Mouse (Mus musculus) mesoderm, embryonic 11.5 days (tissue): ENCODE measurements at regions not wholly inside any gene's neighbourhood (a gene's known extent, or its start where the extent isn't known, plus 50 kb on each side); places are given as distances from the start of the nearest gene placed in this dataset.

Experiments
- DNase-seq: peaks from one replicate; pipeline ENCODE4 v3.0.0-alpha.2; 2012; ENCODE audit warnings: low read depth, low spot score

DNA sequence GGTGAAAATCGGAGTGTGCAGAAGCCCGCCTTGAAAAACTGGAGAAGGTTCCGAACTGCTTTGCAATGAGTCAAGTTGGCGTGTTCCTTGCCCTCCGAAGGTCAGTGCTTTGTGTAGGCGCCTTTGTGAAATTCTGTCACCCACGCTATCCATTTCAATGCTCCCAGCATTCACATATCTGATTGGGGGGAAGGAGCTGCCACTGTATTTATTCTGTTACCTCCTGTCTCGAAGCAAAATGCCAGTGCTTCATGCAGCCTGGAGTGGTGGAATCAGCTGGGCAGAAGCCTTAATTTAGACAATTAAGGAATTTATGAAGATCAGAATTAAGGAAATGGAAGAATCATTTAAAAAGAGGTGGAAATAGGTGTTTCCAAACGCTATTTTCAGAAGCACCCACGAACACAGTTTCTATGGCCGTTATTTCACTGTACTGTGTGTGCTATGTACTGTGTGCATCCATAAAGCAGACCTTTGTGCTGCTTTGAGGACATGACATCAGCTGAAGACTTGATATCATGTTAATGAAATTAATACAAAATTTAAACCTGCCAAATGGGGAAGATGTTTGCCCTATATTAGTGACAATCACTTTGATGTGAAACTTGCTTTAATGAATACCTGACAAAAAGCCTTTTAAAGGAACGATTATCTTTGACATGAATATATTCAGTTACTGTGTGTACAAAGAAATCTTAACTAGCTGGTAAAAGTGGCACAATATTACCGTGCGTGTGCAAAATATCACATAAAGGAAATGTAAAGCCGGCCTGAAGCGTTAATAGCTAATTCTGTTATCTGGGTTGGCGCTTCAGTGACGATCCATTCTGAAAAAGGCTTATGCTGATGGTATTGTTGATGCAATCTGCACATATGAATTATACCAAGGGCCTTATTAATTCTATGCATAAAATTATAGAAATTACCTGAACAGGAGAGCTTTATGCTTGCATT lies 72.9 kb upstream of the Gls start:
- no peak for DNase-seq

DNA sequence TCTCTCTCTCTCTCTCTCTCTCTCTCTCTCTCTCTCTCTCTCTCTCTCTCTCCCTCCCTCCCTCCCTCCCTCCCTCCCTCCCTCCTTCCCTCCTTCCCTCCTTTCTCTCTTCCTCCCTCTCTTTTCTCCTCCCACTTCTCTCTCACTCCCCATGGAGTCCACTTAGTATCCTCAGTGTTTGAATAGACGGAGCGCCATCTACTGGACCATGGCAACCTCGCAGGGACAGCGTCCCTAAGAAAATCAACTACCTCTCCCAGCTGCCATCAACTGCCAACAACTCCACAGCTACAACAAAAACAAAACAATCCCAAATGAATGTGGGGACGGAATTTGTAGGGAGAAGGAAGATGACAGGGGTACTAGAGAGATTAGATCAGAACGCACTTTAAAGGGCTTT lies 69.5 kb upstream of the Gls start:
- peak; percentile 76 for DNase-seq

DNA sequence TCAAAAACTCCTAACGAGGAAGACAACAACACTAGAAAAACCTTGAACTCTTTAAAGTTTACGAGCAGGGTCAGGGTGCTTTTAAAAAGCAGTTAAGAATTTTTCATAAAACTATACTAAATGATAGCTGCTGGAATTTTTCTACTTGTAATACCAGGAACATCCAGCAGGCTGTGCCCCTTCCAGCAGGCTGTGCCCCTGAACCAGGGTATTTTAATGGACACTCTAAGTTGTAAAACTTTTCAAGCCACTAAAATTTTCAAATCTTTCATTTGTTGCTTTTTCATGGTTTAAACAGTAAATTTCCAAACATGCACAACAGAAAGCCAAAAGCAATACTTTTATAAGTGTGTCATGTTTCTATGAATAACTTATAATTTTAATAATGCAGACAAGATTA lies 68.2 kb upstream of the Gls start:
- DNase-seq, result peak; percentile 37

DNA sequence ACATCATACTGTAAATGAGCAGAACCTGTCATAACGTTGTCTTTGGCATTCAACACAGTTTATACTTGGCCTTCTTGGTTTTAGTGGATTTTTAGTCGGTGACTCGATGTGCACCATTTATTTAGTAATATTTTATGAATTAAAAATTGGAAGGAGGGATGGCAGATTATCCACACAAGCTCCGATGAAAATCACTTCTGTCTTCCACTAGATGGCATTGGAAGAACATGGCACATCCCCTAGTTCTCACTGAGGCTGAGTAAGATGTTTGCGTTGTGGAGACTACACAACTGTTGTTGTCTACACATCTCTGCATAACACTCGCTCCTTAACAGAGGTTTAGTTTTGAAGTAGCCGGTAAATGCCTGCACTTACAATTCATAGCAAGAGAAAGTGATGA lies 66.5 kb upstream of the Gls start:
- DNase-seq, result no peak

DNA sequence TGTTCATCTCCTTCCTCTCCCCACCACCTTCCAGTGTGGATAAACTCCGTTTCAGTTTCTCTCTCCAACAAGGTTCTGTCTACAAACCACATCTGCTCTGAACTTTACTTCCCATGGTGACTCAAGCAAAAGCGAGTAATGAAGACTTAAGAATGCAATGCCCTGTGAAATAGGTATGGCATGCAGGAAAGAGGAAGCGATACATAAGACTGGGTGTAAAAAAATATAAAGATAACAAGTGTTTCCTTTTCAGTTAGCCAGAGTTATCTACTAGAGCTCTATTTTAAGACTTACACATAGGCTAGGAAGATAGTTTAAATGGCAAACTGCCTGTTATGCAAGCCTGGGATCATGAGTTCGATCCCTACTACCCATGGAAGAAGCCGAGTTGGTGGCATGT lies 65.3 kb upstream of the Gls start:
- DNase-seq, result no peak

DNA sequence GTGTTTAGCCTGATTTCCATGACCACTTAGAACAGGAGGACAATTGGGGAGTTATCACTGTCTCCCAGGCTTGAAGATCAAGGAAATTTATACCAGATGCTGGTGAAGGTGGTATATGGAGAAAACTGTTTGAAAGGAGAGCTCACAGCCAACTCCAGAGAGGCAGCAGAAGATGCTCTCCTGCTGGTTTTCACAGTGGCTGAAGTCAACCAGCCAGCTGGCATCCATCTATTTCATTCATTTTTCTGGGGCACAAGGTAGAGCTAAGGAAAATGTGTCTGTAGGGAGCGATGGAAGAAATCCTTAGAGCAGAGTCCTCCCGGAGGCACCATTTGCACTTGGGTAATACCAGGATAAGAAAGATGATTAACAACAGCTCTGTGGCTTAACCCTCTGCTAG lies 63.1 kb upstream of the Gls start:
- no peak for DNase-seq

DNA sequence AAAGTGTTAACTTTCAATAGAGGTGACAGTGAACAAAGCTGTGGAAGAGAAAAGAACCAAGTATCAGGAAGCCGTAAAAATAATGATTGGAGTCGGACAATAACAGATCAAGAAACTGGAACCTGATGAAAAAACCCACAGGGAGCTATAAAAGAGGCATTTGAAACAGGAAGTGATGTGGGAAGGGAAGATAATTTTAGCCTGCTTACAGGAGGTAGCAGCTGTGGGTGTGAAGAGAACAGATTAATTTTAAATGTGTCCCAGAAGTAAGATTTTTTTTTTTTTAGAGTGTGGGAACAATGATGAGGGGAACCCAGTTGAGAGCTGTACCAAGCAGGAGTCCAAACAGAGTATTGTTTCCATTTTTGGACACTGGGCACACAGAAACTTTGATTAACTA lies 61.5 kb upstream of the Gls start:
- no peak for DNase-seq

DNA sequence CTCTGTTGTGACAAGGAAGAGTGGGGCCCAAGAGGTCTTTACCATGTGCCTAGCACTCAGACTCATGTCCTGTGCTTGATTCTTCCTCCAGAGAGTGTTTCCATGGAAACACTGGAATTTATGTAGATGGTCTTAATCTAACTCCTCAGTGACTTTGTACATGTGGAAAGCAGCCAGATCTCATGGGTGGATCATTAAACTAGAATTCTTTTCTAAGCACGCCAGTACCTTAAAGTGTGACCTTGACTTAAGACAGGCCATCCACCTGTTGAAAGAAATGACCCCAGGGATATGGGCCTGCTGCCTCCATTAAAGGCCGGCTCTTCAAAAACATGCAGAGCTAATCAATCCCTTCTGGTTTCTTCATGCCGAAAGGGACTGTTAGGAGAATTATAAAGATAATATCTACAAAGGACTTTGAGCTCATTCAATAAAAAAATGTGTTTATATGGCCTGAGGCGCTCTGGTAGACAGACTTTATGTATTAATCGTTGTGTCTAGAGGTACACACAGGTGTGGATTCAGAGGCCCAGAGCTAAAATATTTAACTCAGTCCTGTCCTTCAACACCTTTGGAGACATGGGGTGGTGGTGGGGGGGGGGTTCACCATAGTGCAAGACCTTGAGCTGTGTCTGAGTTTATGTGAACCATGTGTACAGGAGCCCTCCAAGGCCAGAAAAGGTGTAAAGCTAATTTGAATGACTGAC lies 60.5 kb upstream of the Gls start:
- DNase-seq, result no peak
